Mouse (Mus musculus): ENCODE measurements at regions not wholly inside any gene's neighbourhood (a gene's known extent, or its start where the extent isn't known, plus 50 kb on each side); places are given as distances from the start of the nearest gene placed in this dataset.
A peak's percentile ranks its signal among the peaks of the same experiment; 100 is the strongest.

GRCm38 (mm10) chr11:19355179-19355578, 336.4 kb upstream of the Meis1 start:
- no peak for DNase-seq

DNA sequence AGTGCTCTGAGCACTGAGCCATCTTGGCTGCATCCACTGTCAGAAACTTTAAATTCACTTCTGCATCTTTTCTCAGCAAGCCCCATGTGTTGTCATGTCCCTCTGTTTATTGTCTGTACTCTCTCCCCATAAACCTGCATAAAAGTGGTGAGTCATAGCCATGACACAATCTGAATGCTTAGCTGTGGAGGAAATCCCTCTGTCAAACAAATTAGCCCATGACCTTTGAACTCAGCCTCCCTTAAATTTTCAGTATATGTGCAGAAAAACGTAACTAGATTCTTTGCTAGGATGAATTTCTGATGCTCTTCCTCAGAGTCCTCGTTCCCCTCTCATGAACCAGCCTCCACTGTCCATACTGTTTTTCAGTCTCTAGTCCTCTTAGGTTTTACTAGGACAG, 337.4 kb upstream of the Meis1 start:
- no peak for DNase-seq

DNA sequence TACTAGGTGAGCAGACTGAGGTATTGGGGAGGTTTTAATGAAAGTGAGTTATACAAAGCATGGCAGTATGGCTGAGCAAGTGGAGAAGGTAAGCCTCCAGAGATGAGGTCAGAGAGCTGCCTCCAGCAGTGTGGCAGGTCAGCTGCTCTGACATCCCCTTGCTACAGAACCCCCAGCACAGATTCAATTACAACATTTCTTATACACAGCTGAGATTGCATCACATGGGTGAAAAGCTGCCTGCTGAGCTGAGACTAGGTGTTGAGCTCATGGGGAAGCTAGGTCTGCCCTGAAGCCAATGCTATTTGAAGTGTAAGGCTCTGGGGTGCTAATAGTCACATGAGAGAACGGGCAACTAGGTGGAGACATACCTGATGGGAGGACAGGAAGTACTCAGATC, 350.4 kb upstream of the Meis1 start:
- DNase-seq, result no peak

DNA sequence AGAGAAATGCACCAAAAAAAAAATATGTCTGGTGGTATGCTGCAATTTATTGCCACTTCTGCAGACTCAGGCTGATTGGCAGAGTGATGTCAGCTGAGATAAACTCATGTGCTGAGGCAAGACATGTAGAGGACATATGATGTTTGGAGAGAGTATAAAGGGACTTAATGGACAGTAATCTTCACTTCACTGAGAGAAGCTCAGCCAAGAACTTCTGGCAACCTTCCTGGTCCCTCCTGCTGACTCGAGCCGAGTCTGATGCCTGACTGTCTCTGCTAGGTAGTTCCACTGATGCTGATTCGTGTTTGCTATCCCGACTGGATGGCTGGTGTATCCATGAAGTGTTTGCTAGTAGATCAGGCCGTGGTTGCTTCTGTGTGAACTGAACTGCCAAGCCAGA, 354.7 kb upstream of the Meis1 start:
- DNase-seq, result no peak

GRCm38 (mm10) chr11:19380935-19381334, 362.1 kb upstream of the Meis1 start:
- DNase-seq, result no peak

GRCm38 (mm10) chr11:19389136-19389535, 370.4 kb upstream of the Meis1 start:
- DNase-seq, result no peak

DNA sequence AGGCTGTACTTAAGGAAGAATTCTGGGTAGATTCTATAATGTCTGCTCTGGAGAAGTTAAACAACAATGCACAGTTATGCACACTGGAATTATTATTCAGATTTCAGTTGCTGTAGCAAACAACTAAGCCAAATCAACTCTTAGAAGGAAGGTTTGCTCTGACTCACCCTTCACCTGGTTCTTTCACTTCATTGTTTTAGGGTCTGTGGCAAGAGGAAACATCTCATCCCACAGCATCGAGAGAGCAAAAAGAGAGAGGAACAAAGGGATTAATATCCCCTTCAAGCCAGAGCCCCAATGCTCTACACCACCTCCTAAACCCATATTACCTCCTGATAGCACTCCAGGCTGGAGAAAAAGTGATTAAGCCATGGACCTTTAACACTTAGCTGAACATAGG, 373.4 kb upstream of the Meis1 start:
- no peak for DNase-seq

DNA sequence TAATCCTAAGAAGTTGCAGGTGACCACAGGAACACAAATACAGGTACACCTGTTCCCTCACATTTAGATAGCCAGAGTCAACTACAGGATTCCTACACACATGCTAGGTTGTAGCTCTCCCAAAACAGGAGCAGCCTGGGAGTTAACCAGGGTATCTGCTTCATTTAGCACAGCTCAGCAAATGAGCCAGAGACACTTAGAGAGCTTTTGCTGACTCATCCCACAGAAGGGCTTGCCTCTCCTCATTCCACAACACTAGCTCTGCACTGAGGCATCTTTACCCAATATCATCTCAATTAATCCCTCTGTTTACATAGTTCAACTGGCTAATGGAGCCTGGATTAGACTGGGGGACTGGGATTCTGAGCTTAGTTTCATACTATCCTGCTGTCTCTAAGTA, 375.6 kb upstream of the Meis1 start:
- DNase-seq, result no peak

DNA sequence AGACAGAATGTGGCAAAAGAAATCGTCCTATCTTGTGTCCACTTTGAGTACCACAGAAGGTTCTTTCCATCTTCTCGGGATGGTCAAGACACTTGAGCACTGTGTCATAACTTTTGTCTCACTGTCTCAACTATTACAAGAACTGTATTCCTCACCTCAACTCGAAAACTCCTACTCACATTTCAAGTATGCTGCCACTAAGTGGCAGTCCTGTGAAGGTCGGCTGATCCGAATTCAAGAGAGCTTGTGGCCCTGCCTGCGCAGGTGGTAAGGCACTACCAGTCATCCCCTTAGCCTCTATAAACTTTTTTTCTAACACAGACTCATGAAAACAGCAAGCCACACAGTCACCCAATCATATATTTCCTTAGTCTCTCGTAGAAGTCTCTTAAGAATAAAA, 381.6 kb upstream of the Meis1 start:
- no peak for DNase-seq

GRCm38 (mm10) chr11:19420143-19420542, 401.4 kb upstream of the Meis1 start:
- no peak for DNase-seq

DNA sequence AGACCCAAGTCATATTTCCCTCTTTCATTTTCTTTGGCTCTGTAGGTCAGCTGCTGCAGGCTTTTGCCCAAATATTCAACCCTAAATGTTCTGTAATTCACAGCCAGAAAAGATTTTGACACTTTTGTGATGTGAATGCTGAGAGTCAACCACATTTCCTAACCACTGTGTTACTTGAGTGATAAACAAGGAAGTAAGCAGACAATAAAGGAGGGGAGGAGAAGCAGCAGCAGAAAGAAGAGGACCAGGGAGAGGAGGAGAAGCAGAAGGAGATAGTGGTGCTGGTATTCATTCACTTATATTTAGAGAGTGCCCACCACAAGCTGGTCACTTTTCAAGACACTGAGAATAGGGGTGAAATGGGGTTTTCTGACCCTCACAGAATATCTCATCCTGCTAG, 404.5 kb upstream of the Meis1 start:
- DNase-seq, result no peak

DNA sequence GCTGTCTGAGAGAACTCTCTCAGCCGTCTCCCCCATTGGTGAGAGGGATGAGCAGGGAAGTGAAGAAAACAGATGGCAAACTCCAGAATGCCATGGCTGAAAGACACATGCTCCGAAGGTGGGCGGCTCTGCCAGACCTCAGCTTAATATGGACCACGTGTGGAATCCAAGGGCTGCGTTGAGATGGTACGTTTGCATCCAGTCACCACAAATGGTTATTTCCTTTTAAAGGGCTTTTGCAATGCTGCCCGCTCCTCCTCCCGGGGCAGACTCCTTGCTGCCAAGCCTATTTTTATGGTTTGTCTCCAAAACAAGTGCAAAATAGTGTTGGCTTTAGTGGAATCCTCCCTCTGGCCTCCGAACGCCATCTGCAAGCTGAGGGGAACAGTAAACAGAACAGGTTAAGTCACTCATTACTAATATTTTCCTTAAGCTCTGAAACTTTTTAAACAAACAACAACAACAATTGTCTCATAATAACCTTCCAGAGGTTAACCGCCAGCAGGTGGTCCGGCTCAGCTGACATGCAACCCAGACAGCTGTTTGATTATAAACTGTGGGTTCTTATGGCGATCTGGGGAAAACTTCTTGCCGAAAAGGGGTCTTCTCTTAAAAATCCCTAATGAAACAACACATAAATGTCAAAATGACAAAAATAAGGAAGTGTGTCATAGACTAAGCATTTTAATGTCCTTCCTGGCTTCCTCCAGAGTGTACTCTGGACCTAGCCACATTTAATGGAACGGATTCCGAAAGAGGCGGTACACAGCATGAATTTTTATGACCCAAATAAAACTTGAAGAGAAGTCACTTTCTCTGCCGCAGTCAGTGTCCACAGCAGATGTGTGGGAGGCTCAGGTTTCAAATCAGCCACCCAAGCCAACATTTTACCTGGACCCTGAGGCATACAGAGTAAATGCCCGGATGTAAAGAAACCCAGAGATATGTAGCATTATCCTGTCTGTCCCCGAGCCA, 405.3 kb upstream of the Meis1 start:
- peak; percentile 12 for DNase-seq

DNA sequence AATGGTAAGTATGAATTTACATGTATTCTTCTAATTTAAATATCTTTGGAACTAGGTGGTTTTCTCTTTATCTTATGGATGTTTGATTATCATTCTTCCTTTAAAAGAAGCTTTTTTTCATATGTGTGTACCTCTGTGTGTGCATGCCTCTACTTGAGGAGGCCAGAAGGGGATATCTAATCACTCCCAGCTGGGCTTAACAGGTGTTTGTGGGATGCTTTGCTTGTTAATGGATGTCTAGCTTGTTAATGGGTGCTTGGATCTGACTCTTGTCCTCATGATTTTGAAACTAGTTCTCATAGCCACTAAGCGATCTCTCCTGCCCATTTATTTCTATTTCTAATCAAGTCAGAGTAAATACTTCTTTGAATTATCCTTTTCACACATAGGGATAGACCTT, 408.8 kb upstream of the Meis1 start:
- no peak for DNase-seq

GRCm38 (mm10) chr11:19433680-19434619, 415.2 kb upstream of the Meis1 start:
- no peak for DNase-seq

DNA sequence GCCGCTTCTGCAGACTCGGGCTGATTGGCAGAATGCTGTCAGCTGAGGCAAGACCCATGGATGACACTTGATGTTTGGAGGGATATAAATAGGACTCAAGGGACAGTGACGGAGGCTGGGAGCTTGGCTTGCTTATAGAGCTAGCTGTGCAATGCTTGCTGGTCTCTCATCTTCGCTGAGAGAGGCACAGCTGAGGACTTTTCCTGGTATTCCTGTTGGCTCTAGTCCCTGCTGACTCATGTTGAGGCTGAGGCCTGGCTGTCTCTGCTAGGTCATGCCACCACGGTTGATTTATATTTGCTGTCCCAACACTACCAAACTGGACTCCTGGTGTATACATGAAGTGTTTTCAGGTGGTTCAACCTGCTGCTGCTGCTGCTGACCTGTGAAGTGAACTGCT, 419.6 kb upstream of the Meis1 start:
- no peak for DNase-seq

GRCm38 (mm10) chr11:19441936-19442335, 423.2 kb upstream of the Meis1 start:
- DNase-seq, result peak; percentile 37

DNA sequence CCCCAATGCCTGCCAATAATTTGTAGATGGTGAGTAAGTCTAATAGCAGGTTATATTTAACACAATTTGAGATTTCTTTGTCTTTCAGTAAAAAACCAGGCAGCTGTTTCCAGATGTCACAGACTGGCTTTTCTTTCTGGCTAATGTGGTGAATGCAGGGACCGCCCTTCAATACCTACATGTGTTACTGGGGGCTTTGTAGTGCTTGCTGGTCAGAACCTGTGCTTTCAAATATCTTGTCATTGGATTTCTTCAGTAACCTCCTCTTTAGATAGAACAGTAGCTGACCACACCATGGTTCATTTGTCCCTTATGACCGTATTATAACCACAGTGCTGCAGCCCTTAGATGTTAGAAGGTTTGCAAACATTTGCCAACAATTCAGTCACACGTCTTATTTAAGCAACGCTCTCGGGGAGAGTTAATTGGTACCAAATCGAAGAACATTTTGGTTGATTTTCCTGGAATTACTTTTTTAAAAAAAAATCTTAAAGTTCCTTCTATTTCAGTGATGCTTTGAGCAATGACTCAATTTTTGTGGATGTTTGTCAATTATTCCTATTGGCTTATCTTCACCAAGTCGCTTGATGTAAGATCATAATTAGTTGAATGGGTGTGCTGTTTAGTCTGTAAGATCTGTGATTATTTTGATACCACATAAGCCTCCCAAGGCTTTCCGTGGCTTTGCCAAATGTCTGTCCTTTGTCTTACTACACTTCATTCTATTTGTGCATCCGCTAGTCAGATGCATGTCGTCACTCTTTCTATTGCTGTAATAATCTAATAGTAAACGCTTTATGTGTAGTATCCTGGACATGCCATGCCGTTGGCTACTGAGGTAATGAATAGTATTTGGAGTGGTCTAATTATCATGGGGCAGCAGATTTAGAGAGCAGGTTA, 436.9 kb upstream of the Meis1 start:
- DNase-seq, result no peak

DNA sequence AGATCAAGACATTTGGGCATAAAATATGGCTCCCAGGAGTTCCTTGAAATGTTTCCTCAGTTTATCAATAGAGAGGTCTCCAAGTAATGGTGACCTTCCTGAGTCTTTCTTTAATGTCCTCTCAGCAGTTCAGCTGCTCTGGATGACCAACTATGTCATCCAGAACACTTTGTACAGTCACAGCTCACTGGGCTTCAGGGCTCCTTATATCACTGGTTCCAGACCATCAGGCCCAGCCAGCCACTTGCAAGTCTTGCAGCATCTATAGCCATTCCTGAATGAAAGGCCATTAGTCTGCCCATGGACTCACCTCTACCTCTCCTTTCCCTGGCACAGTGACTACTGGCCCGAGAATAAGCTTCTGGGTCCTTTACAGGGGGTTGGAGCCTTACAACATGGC, 437.8 kb upstream of the Meis1 start:
- DNase-seq, result no peak

- DNase-seq, result no peak
These were observed 445.1 kb upstream of the Meis1 start for GRCm38 (mm10) chr11:19463730-19464358.

DNA sequence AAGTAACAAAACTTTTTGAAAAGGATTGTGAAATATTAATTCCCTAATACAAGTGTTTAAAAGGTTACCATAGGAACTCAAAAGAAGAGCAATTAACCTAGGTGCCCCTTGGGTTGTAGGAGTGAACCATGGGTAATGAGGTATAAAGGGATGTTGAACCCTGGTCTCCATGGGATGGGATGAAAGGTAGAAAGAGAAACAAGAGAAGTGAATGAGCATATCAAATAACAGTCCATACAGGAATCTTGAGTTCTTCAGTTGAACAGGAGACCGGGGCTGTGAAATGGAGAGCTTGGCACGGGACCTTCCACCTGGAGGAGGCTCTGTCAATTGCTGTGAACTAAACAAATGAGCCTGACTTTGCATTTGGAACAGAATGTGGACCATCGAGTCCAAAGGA, 449.6 kb upstream of the Meis1 start:
- DNase-seq, result no peak

GRCm38 (mm10) chr11:19468803-19469202, 450.0 kb upstream of the Meis1 start:
- no peak for DNase-seq

All from right cerebral cortex, adult 18-20 months (tissue).